Mouse (Mus musculus): ENCODE results near the gene Icam2. TPM values are rescaled to one million over a fixed set of nuclear protein-coding genes. Genes with fewer than 3 reads are reported as not detected.

Icam2 gene
- polyA plus RNA-seq, 1 experiment from 2014 or later = 16.1 TPM

DNA sequence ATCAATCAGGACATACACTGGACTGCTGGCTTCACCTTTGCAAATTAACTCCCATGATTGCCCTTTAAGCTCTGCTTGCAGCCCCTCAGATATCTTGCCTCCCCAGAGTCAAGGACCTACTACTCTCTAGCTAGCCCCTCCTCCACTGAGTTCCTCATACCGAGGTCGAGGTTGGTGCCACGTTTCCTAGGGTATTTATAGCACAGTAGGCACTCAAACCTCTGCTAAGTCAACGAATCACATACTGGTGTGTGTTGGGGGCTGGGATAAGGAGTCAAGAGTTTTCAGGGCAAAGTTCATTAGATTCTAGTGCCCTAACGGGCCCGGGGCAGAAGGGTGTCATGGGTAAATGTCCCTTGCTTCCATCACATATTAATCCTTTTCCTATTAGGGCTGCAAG lies 58.7 kb downstream of the Icam2 start:
- H3K4me2 ChIP-seq (ENCODE audit: low read depth) = no peak overlapping the region
- H3K27me3 ChIP-seq (ENCODE audit: control insufficient read depth, insufficient read depth, low read length) = no peaks in the 10 kb centered on the region
- WGBS = 78% methylated on average over 6 of the region's 6 CpGs
- no peaks in the 10 kb centered on the region for H3K4me1 ChIP-seq (ENCODE audit: control insufficient read depth, insufficient read depth, low read length)
- no peak overlapping the region for H3K4me3 ChIP-seq (ENCODE audit: low read depth, low read length)
- no peak overlapping the region for H3K9ac ChIP-seq (ENCODE audit: low read length)
- DNase-seq (ENCODE audit: low spot score) = no peak
- no peak for ATAC-seq (ENCODE audit: insufficient read depth, low FRiP score, low TSS enrichment)
- no peaks in the 10 kb centered on the region for H3K9me3 ChIP-seq (ENCODE audit: control insufficient read depth, low read length)
- no peaks in the 10 kb centered on the region for H3K36me3 ChIP-seq (ENCODE audit: control insufficient read depth, insufficient read depth, low read length)
- no peak overlapping the region for H3K27ac ChIP-seq (ENCODE audit: low read depth, low read length)

DNA sequence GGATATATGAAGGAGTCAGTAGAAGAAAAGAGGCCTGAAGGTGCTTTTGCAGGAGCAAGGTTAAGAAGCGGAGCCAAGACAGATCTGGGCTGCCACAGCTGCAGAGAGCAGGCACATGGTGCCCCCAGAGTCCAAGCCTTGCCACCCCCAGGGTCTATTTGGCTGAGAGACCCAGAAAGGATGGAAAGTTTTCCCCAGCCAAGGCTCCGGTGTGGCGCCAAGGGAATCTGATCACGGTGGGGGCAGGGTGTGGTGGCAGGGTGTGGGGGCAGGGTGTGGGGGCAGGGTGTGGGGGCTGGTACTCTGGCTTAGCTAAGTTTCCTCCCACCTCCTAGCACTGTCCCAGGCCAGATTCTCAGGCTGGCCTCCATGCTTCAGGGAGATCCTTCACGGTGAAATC lies 59.4 kb downstream of the Icam2 start:
- no peak overlapping the region for H3K4me2 ChIP-seq (ENCODE audit: low read depth)
- H3K4me3 ChIP-seq (ENCODE audit: low read depth, low read length) = no peak overlapping the region
- DNase-seq (ENCODE audit: low spot score) (no peak), ATAC-seq (ENCODE audit: insufficient read depth, low FRiP score, low TSS enrichment) (no peak)
- H3K9ac ChIP-seq (ENCODE audit: low read length) = no peak overlapping the region
- no peaks in the 10 kb centered on the region for H3K27me3 ChIP-seq (ENCODE audit: control insufficient read depth, insufficient read depth, low read length)
- H3K36me3 ChIP-seq (ENCODE audit: control insufficient read depth, insufficient read depth, low read length) = no peaks in the 10 kb centered on the region
- H3K27ac ChIP-seq (ENCODE audit: low read depth, low read length) = no peak overlapping the region
- WGBS = 83% methylated on average over 5 of the region's 5 CpGs
- H3K9me3 ChIP-seq (ENCODE audit: control insufficient read depth, low read length) = no peaks in the 10 kb centered on the region
- no peaks in the 10 kb centered on the region for H3K4me1 ChIP-seq (ENCODE audit: control insufficient read depth, insufficient read depth, low read length)

Other genes starting within 250 kb of the Icam2 start
- gene Gm10840, start 227.2 kb downstream of the Icam2 start, polyA plus RNA-seq (2014; fragmentation: Nextera tagmentation; extraction: Ambion mirVana) = not detected in 2 replicates
- gene Limd2, start 227.2 kb downstream of the Icam2 start, polyA plus RNA-seq (2014; fragmentation: Nextera tagmentation; extraction: Ambion mirVana) = 295 and 337 TPM in 2 replicates
- gene Strada, start 185.9 kb downstream of the Icam2 start, polyA plus RNA-seq (2014; fragmentation: Nextera tagmentation; extraction: Ambion mirVana) = 40.6 and 43.1 TPM in 2 replicates
- 63.1 and 73.4 TPM in 2 replicates for gene Ccdc47, start 171.7 kb downstream of the Icam2 start, polyA plus RNA-seq (2014; fragmentation: Nextera tagmentation; extraction: Ambion mirVana)
- 102 and 106 TPM in 2 replicates for gene Ddx42, start 171.1 kb downstream of the Icam2 start, polyA plus RNA-seq (2014; fragmentation: Nextera tagmentation; extraction: Ambion mirVana)
- gene Ftsj3, start 132.0 kb downstream of the Icam2 start, polyA plus RNA-seq (2014; fragmentation: Nextera tagmentation; extraction: Ambion mirVana) = 64.5 and 66.9 TPM in 2 replicates
- gene Psmc5, start 131.9 kb downstream of the Icam2 start, polyA plus RNA-seq (2014; fragmentation: Nextera tagmentation; extraction: Ambion mirVana) = 414 and 431 TPM in 2 replicates
- gene Smarcd2, start 115.1 kb downstream of the Icam2 start, polyA plus RNA-seq (2014; fragmentation: Nextera tagmentation; extraction: Ambion mirVana) = 42.0 and 44.4 TPM in 2 replicates
- 0.14 and 0.21 TPM in 2 replicates for gene Tcam1, start 111.4 kb downstream of the Icam2 start, polyA plus RNA-seq (2014; fragmentation: Nextera tagmentation; extraction: Ambion mirVana)
- gene Gh, start 86.2 kb downstream of the Icam2 start, polyA plus RNA-seq (2014; fragmentation: Nextera tagmentation; extraction: Ambion mirVana) = not detected in 2 replicates
- gene Cd79b, start 73.3 kb downstream of the Icam2 start, polyA plus RNA-seq (2014; fragmentation: Nextera tagmentation; extraction: Ambion mirVana) = 1.7 and 2.8 TPM in 2 replicates
- 0.04 and 0.07 TPM in 2 replicates for gene Scn4a, start 34.8 kb downstream of the Icam2 start, polyA plus RNA-seq (2014; fragmentation: Nextera tagmentation; extraction: Ambion mirVana)
- gene Prr29, start 22.6 kb downstream of the Icam2 start, polyA plus RNA-seq (2014; fragmentation: Nextera tagmentation; extraction: Ambion mirVana) = not detected in 2 replicates
- 5.9 and 6.6 TPM in 2 replicates for gene Ern1, start 99.8 kb upstream of the Icam2 start, polyA plus RNA-seq (2014; fragmentation: Nextera tagmentation; extraction: Ambion mirVana)
- gene Tex2, start 225.3 kb upstream of the Icam2 start, polyA plus RNA-seq (2014; fragmentation: Nextera tagmentation; extraction: Ambion mirVana) = 10.7 and 12.2 TPM in 2 replicates

Data from neural tube, embryonic 11.5 days (tissue).